Mouse (Mus musculus): Measurements from ENCODE around the gene Hspa12b. TPM values are rescaled to one million over a fixed set of nuclear protein-coding genes. Genes with fewer than 3 reads are reported as not detected.

Gene Hspa12b
- total and polyA plus RNA-seq, 3 experiments = 0.98 to 2.9 (median 2.2) TPM

- ATAC-seq (ENCODE audit: extremely low read depth, insufficient number of reproducible peaks, low FRiP score, poor library complexity, severe bottlenecking) = no peak
- H3K27me3 ChIP-seq (ENCODE audit: insufficient read depth, low read length) = no peaks in the 10 kb centered on the region
- no peak for TF ChIP-seq POLR2AphosphoS5 (IDR thresholded peaks at IDR 0.05; ENCODE audit: insufficient replicate concordance, low read depth, low read length)
- no peak for TF ChIP-seq TAL1 (conservative IDR thresholded peaks at IDR 0.05; ENCODE audit: low read depth, low read length)
- TF ChIP-seq CTCF (IDR thresholded peaks at IDR 0.05; ENCODE audit: low read depth, low read length) = no peak
- TF ChIP-seq GATA1 (IDR thresholded peaks at IDR 0.05; ENCODE audit: borderline replicate concordance, low read length) = no peak
- no peak for TF ChIP-seq GATA2 (IDR thresholded peaks at IDR 0.05; ENCODE audit: borderline replicate concordance, low read depth, low read length)
- H3K36me3 ChIP-seq (replicated peaks) = peaks cover 90% of the 10 kb centered on the region
- peaks cover 5% of the 10 kb centered on the region; the same call in 1 of the 2 replicates for H3K9me3 ChIP-seq (replicated peaks)
- no peak for DNase-seq (ENCODE audit: low spot score)
- H3K4me3 ChIP-seq (ENCODE audit: low read depth, low read length) = no peak overlapping the region
- H3K4me1 ChIP-seq (ENCODE audit: insufficient read depth, low read depth, low read length) = peaks cover 25% of the 10 kb centered on the region
Measured at GRCm38 (mm10) chr2:131146193-131147042, 19.3 kb downstream of the Hspa12b start.

GRCm38 (mm10) chr2:131147043-131147365 is 19.9 kb downstream of the Hspa12b start:
- TF ChIP-seq GATA1 (IDR thresholded peaks at IDR 0.05; ENCODE audit: borderline replicate concordance, low read length) = no peak
- TF ChIP-seq TAL1 (conservative IDR thresholded peaks at IDR 0.05; ENCODE audit: low read depth, low read length) = no peak
- no peak for TF ChIP-seq CTCF (IDR thresholded peaks at IDR 0.05; ENCODE audit: low read depth, low read length)
- TF ChIP-seq POLR2AphosphoS5 (IDR thresholded peaks at IDR 0.05; ENCODE audit: insufficient replicate concordance, low read depth, low read length) = no peak
- no peak for TF ChIP-seq GATA2 (IDR thresholded peaks at IDR 0.05; ENCODE audit: borderline replicate concordance, low read depth, low read length)
- ATAC-seq (ENCODE audit: extremely low read depth, insufficient number of reproducible peaks, low FRiP score, poor library complexity, severe bottlenecking) (no peak), DNase-seq (ENCODE audit: low spot score) (no peak)
- Histone ChIP-seq H3K4me3 (ENCODE audit: low read depth, low read length) (no peak overlapping the region), H3K27me3 (ENCODE audit: insufficient read depth, low read length) (no peaks in the 10 kb centered on the region), H3K4me1 (ENCODE audit: insufficient read depth, low read depth, low read length) (peaks cover 23% of the 10 kb centered on the region), H3K9me3 (replicated peaks) (peaks cover 5% of the 10 kb centered on the region; the same call in 1 of the 2 replicates), H3K36me3 (replicated peaks) (peaks cover 91% of the 10 kb centered on the region)

GRCm38 (mm10) chr2:131148353-131149253 is 21.5 kb downstream of the Hspa12b start:
- Histone ChIP-seq H3K4me3 (ENCODE audit: low read depth, low read length) (no peak overlapping the region), H3K36me3 (replicated peaks) (peaks cover 96% of the 10 kb centered on the region), H3K27me3 (ENCODE audit: insufficient read depth, low read length) (no peaks in the 10 kb centered on the region), H3K4me1 (ENCODE audit: insufficient read depth, low read depth, low read length) (peaks cover 18% of the 10 kb centered on the region), H3K9me3 (replicated peaks) (peaks cover 5% of the 10 kb centered on the region; the same call in 1 of the 2 replicates)
- DNase-seq (ENCODE audit: low spot score) = no peak
- TF ChIP-seq TAL1 (conservative IDR thresholded peaks at IDR 0.05; ENCODE audit: low read depth, low read length) = no peak
- no peak for TF ChIP-seq CTCF (IDR thresholded peaks at IDR 0.05; ENCODE audit: low read depth, low read length)
- TF ChIP-seq POLR2AphosphoS5 (IDR thresholded peaks at IDR 0.05; ENCODE audit: insufficient replicate concordance, low read depth, low read length) = no peak
- TF ChIP-seq GATA1 (IDR thresholded peaks at IDR 0.05; ENCODE audit: borderline replicate concordance, low read length) = no peak
- no peak for TF ChIP-seq GATA2 (IDR thresholded peaks at IDR 0.05; ENCODE audit: borderline replicate concordance, low read depth, low read length)
- ATAC-seq (ENCODE audit: extremely low read depth, insufficient number of reproducible peaks, low FRiP score, poor library complexity, severe bottlenecking) = no peak

GRCm38 (mm10) chr2:131149254-131149578 is 22.1 kb downstream of the Hspa12b start:
- Histone ChIP-seq H3K9me3 (replicated peaks) (peaks cover 5% of the 10 kb centered on the region; the same call in 1 of the 2 replicates), H3K4me3 (ENCODE audit: low read depth, low read length) (no peak overlapping the region), H3K27me3 (ENCODE audit: insufficient read depth, low read length) (no peaks in the 10 kb centered on the region), H3K36me3 (replicated peaks) (peaks cover 98% of the 10 kb centered on the region), H3K4me1 (ENCODE audit: insufficient read depth, low read depth, low read length) (peaks cover 18% of the 10 kb centered on the region)
- DNase-seq (ENCODE audit: low spot score) (no peak), ATAC-seq (ENCODE audit: extremely low read depth, insufficient number of reproducible peaks, low FRiP score, poor library complexity, severe bottlenecking) (no peak)
- TF ChIP-seq CTCF (IDR thresholded peaks at IDR 0.05; ENCODE audit: low read depth, low read length) (no peak), TAL1 (conservative IDR thresholded peaks at IDR 0.05; ENCODE audit: low read depth, low read length) (no peak), GATA1 (IDR thresholded peaks at IDR 0.05; ENCODE audit: borderline replicate concordance, low read length) (no peak), POLR2AphosphoS5 (IDR thresholded peaks at IDR 0.05; ENCODE audit: insufficient replicate concordance, low read depth, low read length) (no peak), GATA2 (IDR thresholded peaks at IDR 0.05; ENCODE audit: borderline replicate concordance, low read depth, low read length) (no peak)

GRCm38 (mm10) chr2:131152166-131152730 is 25.2 kb downstream of the Hspa12b start:
- H3K27me3 ChIP-seq (ENCODE audit: insufficient read depth, low read length) = no peaks in the 10 kb centered on the region
- peaks cover 17% of the 10 kb centered on the region for H3K4me1 ChIP-seq (ENCODE audit: insufficient read depth, low read depth, low read length)
- H3K9me3 ChIP-seq (replicated peaks) = no peaks in the 10 kb centered on the region
- no peak overlapping the region for H3K4me3 ChIP-seq (ENCODE audit: low read depth, low read length)
- TF ChIP-seq GATA2 (IDR thresholded peaks at IDR 0.05; ENCODE audit: borderline replicate concordance, low read depth, low read length) = no peak
- TF ChIP-seq TAL1 (conservative IDR thresholded peaks at IDR 0.05; ENCODE audit: low read depth, low read length) = 0 out of 2 replicates have a peak, but pooled peaks have one; percentile 24
- peak; percentile 54; the same call in 1 of the 2 replicates for ATAC-seq (ENCODE audit: extremely low read depth, insufficient number of reproducible peaks, low FRiP score, poor library complexity, severe bottlenecking)
- peaks cover 96% of the 10 kb centered on the region for H3K36me3 ChIP-seq (replicated peaks)
- DNase-seq (ENCODE audit: low spot score) = no peak

GRCm38 (mm10) chr2:131154036-131154435 is 27.0 kb downstream of the Hspa12b start:
- DNase-seq (ENCODE audit: low spot score) (no peak), ATAC-seq (ENCODE audit: extremely low read depth, insufficient number of reproducible peaks, low FRiP score, poor library complexity, severe bottlenecking) (no peak)
- H3K4me3 ChIP-seq (ENCODE audit: low read depth, low read length) = no peak overlapping the region
- TF ChIP-seq GATA2 (IDR thresholded peaks at IDR 0.05; ENCODE audit: borderline replicate concordance, low read depth, low read length) (no peak), CTCF (IDR thresholded peaks at IDR 0.05; ENCODE audit: low read depth, low read length) (no peak), GATA1 (IDR thresholded peaks at IDR 0.05; ENCODE audit: borderline replicate concordance, low read length) (no peak), TAL1 (conservative IDR thresholded peaks at IDR 0.05; ENCODE audit: low read depth, low read length) (no peak), POLR2AphosphoS5 (IDR thresholded peaks at IDR 0.05; ENCODE audit: insufficient replicate concordance, low read depth, low read length) (no peak)
- H3K36me3 ChIP-seq (replicated peaks) = peaks cover 86% of the 10 kb centered on the region
- no peaks in the 10 kb centered on the region for H3K9me3 ChIP-seq (replicated peaks)
- H3K4me1 ChIP-seq (ENCODE audit: insufficient read depth, low read depth, low read length) = peaks cover 32% of the 10 kb centered on the region
- H3K27me3 ChIP-seq (ENCODE audit: insufficient read depth, low read length) = no peaks in the 10 kb centered on the region

Measured in G1E (cell line).